Mouse (Mus musculus): ENCODE measurements at regions not wholly inside any gene's neighbourhood (a gene's known extent, or its start where the extent isn't known, plus 50 kb on each side); places are given as distances from the start of the nearest gene placed in this dataset.

- DNase-seq = no peak
These were observed 176.7 kb downstream of the Mycn start for GRCm38 (mm10) chr12:12765055-12765454.

- peak; percentile 24 for DNase-seq
These were observed 177.1 kb downstream of the Mycn start for GRCm38 (mm10) chr12:12764586-12764985.

GRCm38 (mm10) chr12:12756301-12756948, 185.3 kb downstream of the Mycn start:
- no peak for DNase-seq

DNA sequence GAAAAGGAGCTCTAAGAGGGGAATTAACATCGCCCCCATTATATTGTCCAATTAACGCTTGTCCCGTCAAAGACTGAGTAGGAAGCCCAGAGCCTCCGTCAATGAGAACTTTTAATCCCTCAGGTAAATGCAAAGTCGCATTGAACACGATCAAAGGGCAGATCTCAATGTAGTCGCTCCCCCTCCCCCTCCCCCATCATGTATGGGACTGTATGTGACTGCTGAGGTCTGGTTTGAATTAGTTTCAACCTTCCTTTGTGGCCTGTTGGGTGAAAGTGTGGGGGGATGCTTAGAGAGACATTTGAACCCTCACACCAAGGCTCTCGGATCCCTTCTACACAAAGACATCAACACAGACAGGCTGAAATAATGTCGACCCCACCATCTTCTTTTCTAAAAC, 187.9 kb downstream of the Mycn start:
- DNase-seq = no peak

GRCm38 (mm10) chr12:12751670-12752426, 189.9 kb downstream of the Mycn start:
- DNase-seq = no peak

DNA sequence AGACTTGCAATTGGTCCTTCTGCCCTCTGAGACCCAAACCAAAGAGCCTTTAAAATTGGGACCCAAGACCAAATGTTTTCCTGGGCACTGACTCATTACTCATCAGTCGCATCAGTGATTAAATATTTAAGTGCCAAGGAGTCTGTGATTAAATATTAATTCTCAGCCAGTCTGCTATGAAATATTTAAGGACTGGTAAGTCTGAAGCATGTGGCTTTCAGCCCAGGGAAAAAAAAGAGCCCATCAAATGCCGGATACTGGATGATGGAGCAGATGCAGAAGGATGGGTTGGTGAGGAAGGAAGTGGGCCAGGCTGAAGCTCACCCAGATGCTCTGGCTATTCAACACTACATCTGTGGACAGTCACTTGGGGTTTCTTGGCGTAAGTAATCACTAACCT, 192.0 kb downstream of the Mycn start:
- DNase-seq = no peak

GRCm38 (mm10) chr12:12746852-12747454, 194.8 kb downstream of the Mycn start:
- DNase-seq = no peak

- no peak for DNase-seq
These were observed 197.2 kb downstream of the Mycn start for GRCm38 (mm10) chr12:12744492-12744891.

- no peak for DNase-seq
These were observed 202.9 kb downstream of the Mycn start for GRCm38 (mm10) chr12:12738631-12739331.

DNA sequence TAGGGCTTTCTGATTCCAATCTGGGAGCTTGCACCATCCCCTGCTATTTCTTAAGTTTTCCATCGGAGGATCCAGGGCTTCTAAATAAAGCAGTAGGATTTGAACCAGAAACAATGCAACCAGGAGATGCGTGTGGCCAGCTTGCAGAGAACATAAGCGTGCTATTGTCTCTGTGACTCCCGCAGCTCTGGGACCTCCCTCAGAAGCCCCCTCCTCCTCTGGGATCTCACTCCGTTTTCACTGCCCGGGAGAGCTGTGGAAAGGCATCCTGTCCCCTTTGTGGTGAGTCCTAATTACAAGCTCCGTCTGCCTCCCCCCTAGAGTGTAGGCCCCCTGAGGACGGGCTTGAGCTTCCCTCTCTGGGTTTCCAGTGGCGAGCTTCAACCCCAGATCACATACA, 215.9 kb downstream of the Mycn start:
- no peak for DNase-seq

DNA sequence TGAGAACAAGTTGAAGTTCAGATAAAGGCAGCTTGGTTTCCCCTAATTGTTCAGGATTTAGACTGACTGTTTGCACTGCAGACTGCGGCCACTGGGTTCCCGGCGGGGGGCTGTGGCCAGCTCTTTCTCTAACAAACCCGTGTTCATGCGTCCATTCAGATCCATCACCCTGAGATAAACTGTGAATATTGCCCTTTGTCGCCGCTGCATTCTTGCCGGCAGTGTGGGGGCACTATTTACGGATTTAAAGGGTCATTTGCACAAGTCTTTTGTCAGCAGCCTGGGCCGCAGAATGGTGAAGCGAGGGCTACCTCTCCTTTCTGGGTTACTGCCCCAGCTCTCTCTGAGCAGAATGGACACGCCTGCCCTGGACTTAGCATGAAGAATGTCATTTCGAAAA, 216.6 kb downstream of the Mycn start:
- no peak for DNase-seq

DNA sequence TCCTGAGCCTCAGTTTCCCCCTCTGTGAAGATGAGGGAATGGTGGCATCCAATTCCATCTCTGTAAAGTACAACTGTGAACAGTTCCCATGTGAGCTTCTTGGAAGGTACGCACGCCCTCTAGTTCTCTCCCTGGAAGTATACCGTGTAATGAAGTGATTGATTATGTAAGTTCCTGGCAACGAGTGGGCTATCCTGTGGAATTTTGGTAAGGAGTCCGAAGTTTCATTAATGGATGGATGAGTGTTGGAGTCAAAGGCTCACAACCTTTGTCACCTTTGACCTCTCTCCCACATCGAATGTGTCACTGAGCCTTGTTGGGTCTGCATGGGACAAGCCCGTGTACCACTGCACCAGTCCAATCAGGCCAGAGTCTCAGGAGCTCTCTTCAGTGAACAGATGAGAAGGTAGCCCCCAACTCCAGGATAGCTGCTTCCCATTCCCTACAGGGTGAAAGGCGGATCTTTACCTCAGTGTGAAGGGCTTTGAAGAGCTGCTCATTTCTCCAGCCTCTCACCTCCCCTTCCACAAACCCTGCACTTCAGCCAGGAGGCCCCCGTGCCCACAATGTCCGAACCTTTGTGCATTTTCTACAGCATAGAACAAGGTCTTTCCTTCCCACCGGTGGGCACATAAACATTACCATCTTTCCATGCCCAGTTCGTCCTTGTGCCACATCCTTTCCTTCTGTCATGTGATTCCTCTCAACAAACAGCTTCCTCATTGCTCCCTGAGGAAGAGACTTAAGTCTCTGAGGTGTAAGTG, 217.8 kb downstream of the Mycn start:
- no peak for DNase-seq

DNA sequence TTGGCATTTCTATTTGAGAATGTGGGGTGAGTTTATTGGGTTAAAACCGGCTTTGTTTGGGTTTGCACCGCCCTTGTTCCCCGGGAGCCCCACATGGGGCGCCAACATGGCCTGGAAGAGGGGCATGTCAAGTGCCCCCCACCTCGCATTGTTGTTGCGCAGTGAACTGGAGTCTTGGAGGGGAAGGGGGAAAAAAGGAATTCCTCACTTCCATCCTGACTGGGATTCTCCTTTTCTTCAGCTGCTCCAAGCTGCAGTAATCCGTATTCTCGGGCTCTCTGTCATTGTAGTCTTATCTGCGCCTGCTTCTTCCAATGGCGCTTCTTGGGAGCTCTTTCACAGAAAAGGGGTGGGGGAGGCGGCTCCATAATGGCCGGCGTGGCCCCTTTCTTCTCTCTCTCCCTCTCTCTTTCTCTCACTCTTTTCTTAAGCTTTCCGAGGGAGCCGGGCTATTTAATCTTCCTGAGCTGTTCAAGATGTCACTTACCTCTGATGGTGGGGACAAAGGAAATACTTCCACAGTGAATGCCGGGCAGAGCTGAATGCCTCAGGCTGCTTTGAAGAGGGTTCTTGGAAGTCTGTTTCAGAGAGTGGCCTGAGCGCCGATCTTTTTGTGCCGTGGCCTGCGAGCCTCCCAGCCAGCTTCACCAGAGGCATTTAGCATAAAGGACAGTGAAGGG, 218.6 kb downstream of the Mycn start:
- no peak for DNase-seq

GRCm38 (mm10) chr12:12716691-12717090, 225.0 kb downstream of the Mycn start:
- DNase-seq = no peak

GRCm38 (mm10) chr12:12715956-12716669, 225.6 kb downstream of the Mycn start:
- no peak for DNase-seq

DNA sequence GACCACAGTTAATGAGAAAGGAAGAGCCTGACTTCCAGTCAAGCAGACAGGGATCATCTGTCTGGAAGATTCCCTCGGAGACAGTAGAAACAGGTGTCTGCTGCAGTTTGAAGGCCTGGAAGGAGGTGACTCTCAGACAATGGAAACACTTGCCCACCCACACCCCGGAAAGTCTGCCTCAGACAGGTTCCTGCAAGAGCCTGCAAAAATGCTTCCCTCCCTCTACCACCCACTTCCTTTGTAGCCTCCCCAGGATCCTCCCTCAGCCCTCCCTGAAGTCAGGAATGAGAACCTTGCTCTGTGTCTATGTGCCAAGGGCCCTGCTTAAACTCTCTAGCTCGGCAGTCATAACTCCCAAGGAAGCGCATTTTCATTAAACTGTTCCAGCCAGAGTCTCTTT, 226.2 kb downstream of the Mycn start:
- DNase-seq = no peak

GRCm38 (mm10) chr12:12710184-12710609, 231.5 kb downstream of the Mycn start:
- no peak for DNase-seq

GRCm38 (mm10) chr12:12708954-12709523, 232.7 kb downstream of the Mycn start:
- DNase-seq = no peak

DNA sequence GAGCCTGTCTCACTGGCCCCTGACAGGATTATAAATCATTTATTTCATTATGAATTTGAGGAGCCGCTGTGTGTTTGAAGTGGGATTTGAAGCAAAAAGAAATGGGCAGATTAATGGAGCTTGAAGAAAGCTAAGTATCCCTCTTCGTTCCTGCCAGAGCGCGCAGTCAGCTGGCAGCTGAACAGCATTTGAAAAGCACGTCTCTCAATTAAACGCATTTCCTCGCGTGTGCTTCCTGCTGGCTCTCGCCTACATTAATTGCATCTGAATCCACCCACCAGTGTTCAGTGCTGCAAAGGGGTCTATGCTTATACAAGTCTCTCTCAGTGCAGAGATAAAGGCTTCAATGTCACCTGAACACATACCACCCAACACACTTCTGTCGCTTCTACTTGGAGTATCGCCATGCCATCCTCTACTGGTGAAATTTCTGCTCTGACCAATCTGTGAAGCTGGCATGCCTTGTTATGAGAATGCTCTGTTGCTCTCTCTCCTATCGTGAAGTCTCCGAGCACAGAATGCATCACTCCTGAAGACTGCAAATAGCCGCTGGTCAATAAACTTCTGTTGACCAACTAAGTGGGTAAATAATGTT, 235.3 kb downstream of the Mycn start:
- DNase-seq = no peak

- DNase-seq = no peak
These were observed 240.0 kb downstream of the Mycn start for GRCm38 (mm10) chr12:12701735-12702134.

Measured in kidney, postnatal 14 days (tissue).